Mouse (Mus musculus) cerebellum, postnatal 10 days (tissue): ENCODE data around the gene Rtf1.
"Not testable (repeated sequence)": the region's sequence is repeated elsewhere in the genome, so short reads cannot be mapped to it uniquely, and the experiment has no call there.

Experiments used
- DNase-seq, 2 experiments: peaks; one replicate each; pipeline ENCODE4 v3.0.0; 2021; ENCODE audit warnings: mixed read lengths in 2 of 2

The Rtf1 gene

DNA sequence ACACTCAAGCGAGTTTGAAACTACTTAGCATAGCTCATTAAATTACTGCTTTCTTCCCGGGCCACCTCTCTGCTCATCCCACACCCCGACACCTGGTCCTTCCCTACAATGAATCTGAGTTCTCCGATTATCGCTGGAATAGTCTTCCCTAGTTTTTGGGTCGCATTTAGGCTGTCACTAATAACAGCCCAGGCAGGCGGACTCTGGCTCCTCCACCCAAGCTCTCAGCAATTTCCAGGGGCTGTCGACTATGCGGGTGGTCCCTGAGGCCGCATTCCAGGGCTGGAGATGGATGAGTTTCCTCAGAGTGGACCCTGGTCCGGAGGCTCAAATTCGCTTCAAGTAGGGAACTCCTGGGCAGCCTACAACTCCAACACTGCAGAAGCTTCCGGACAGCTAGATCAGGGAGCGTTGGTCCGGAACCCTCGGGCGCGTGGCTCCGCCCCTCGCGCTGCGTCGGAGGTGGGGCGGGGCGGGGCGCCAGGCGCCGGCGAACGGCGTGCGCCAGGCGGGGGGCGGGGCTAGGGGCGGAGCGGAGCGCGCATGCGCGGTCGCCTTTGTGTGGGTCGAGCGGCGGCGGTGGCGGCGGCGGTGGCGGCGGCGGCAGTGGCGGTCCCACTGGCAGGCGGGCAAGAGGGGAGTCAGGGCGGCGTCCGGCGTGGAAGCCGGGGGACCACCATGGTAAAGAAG is at the start of gene Rtf1:
Gene Rtf1 (plus strand): TSS at position 544 of the 690 bp plus-strand sequence.
- DNase-seq, result peak; percentile 100

DNA sequence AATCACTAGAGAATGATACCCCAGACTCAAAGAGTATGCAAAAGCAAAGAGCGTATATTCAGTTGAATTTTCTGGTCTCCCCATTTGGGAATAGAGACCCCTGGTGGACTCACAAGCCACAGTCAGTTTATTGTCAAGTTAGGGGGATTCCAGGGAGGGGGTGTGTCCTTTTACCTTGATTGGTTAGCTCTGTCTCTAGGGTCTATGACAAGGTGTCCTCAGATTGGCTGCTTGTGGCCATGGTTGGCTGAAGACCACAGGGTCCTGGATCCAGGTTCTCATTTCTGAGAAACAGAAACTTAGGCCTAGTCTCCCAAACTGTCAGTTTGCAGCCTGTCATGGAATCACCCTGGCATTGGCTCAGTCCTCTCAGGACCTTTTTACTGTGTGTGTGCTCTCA is 38.1 kb upstream of the Rtf1 start:
- peak in 1 of 2 experiments; percentile 6 for DNase-seq

DNA sequence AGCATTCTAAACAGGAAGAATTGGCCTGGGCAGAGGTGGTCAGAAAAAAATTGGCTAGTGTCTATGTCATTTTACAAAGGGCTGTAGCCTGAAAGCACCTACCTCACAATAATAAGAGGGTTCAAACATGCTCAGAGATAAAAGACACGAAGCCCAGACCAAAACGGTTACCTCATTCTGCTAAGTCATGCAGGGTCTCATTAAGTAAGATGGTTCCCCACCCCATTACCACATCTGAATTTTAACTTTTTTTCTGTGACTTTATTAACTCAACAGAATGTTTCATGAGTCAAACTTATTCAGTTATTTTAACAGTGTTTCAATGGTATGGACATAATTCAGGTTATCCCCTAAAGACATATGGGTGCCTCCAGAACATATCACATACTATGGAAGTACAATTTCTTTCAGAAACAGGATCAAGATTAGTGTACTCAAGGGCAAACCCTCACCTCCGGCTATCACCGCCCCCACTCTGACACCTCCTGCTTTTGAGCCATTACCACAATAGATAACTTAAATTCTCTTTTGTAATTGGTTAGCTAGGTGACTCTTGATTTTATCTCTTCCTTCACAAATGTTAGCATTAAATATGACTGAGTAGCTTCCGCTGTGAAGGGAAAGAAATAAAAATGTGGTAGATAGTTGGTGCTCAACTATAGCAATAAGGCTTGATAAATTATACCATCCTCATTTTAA is 33.5 kb upstream of the Rtf1 start:
- no peak for DNase-seq

DNA sequence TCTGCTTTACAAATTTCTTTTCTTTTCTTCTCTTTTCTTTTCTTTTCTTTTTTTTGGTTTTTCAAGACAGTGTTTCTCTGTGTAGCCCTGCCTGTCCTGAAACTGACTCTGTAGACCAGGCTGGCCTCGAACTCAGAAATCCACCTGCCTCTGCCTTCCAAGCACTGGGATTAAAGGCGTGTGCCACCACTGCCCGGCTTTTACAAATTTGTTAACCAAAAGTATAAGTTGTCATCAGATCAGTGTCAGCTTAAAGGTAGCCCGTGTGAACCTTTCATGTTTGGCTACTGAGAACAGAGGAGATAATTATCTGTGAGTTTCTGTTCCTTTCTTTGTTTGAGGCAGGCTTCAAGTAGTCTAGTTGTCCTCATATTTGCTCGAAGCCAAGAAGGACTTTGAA is 30.6 kb upstream of the Rtf1 start:
- DNase-seq, result no peak

DNA sequence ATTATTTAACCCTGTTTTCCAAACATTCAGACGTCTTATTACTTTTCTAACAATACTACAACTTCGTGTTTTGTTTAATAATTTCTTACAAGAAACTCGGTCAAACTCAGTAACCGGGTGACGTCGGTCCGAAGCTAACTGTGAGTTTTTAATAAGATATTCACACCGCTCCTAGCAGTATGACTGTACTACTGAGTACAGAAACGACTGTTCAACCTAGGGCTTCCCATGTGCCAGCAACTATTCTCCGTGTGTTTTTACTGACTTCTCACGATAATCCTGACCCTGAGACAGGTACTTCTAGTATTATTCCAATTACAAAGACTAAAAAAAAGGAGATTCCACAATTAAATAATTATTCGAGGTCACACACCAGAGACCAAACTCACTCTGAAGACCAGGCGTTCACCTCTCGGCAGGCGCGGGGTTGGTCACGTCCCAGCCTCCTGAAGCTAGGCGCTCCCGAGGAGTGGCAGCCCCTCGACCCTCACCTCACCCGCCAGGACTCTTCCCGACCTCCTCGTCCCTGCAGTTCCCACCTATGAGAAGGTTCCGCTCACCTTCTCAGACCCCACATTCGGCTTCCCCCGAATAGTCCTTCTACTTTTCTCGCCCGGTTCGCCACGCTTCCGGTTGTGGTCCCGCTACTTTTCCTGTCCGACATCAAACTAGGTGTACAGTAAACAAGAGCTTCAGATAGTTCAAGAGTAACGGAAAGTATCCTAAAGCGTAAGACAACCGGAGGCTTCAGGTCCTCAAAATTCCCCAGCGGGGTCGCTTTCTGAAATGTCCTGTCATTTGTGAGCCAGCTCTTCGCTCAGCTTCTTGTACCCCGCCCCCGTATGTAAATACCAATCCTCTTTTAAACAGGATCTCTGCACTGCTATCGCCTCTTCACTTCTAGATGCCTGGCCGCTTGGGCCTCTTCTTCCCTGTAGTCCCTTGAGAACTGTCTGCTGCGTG is 12.4 kb upstream of the Rtf1 start, which contains the start of gene Ndufaf1:
Gene Ndufaf1 (minus strand): TSS at position 608 of the 963 bp plus-strand sequence.
- peak; percentile 86 to 89 for DNase-seq

DNA sequence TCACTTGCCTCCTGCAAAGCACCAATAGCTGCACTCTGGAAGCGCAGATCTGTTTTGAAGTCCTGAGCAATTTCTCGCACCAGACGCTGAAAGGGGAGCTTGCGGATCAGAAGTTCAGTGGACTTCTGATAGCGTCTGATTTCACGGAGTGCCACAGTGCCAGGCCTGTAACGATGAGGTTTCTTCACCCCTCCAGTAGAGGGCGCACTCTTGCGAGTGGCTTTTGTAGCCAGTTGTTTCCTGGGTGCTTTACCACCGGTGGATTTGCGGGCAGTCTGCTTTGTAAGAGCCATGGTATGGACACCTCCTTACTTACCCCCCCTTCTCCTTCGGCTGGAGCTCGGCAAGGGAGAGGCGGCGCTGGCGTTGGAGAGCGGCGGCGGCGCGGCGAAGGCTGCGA is 9.1 kb upstream of the Rtf1 start:
- DNase-seq, result not testable (repeated sequence)

DNA sequence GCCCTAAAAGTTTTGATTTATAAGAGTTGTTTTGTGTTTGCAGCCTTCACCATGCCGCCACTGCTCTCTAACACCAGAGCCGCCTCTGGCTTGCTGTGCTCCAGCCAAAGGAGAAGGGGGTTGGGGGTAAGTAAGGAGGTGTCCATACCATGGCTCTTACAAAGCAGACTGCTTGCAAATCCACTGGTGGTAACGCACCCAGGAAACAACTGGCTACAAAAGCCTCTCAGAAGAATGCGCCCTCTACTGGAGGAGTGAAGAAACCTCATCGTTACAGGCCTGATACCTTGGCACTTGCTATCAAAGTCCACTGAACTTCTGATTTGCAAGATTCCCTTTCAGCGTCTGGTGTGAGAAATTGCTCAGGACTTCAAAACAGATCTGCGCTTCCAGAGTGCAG is 5.9 kb upstream of the Rtf1 start:
- DNase-seq, result peak in 1 of 2 experiments; percentile 18

DNA sequence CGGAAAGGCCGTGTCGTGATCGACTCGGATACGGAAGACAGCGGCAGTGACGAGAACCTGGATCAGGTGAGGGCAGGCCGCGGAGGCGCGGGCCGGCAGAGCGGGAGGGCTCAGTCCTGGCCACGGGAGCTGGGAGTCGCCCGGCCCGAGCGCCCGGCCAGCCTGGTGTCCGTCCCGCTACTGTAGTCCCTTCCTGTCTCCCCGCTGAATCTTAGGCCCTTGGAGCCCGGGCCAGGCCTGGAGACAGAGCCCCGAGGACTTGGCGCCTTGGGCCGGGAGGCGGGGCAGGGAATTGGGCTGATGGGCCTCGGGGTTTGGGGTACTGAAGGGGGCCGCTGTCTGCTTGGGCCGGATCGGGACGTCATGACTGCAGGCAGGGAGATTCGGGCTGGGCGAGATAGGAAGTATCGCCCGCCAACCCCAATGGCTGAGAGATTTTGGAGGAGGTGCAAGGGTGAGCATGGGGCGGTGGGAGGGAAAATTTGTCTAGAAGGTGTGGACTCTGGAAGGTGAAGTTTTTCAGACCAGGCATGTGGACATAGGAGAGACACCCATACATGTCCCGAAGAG is 432 bp downstream of the Rtf1 start:
- DNase-seq, result no peak

DNA sequence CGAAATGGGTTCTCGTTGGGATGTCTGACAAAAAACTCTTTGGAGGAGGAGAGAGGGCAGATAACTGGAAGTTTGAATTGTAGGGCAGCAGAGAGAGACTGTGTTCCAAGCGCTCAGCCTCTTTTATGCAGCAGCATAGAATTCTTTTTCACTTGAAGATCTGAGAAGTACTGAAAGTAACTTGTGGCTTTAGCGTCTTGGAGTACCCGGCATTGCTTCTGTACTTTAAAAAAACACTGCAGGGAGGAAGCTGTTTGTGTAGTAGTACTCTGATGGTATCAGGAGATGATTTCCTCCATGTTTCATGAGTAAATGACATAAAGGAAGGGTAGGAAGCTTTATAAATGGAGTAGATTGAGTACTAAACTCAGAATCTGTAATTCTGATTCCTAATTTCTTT is 963 bp downstream of the Rtf1 start:
- no peak for DNase-seq

DNA sequence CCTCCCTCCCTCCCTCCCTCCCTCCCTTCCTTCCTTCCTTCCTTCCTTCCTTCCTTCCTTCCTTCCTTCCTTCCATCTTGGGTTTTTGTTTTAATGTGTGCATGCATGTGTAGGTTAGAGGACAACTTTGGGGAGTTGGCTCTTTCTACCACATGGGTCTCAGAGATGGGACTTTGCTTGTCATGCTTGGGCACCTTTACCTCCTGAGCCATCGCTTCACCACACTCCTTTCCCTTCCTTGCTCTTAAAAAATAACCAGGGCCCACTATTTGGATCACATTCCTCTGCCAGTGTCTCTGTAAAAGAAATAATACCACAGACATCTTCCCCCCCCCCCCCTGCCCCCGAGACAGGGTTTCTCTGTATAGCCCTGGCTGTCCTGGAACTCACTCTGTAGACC is 8.8 kb downstream of the Rtf1 start:
- no peak for DNase-seq

DNA sequence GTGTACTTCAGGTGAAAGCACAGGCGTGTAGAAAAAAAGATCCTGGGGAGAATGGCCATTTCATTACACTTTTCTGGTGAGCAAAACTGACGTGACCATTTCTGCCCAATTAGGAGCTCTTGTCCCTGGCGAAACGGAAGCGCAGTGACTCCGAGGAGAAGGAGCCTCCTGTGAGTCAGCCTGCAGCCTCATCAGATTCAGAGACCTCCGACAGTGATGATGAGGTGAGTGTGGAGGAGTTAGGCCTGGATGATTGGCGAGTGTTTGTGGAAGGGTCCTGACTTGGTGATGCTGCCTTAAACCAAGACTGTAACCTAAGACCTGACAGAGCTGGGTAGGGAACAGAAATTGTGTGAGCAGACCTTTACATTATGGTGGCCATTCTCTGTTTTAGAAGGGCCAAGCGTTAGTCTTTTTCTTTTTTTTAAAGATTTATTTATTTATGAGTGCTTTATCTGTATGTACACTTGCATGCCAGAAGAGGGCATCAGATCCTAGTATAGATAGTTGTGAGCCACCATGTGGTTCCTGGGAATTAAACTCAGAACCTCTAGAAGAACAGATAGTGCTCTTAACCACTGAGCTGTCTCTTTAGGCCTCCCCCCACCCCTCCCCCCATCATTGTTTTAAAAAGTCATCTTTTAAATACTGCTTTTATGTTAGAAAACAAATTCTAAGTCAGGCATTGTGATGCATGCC is 17.3 kb downstream of the Rtf1 start:
- DNase-seq, result peak in 1 of 2 experiments; percentile 8

DNA sequence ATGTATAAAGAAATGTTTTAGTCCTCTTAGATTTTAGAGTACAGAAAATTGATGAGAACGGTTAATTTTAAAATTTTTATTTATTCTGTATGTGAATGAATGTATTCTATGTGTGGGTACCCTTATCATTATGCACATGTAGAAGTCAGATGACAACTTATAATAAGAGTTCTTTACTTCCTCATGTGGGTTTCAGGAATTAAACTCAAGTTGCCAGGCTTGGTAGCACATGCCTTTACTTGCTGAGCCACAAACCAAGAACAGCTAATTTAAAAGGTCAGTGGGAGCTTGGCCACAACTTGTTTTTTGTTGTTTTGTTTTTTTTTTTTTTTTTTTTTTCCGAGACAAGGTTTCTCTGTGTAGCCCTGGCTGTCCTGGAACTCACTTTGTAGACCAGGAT is 20.0 kb downstream of the Rtf1 start:
- no peak for DNase-seq

DNA sequence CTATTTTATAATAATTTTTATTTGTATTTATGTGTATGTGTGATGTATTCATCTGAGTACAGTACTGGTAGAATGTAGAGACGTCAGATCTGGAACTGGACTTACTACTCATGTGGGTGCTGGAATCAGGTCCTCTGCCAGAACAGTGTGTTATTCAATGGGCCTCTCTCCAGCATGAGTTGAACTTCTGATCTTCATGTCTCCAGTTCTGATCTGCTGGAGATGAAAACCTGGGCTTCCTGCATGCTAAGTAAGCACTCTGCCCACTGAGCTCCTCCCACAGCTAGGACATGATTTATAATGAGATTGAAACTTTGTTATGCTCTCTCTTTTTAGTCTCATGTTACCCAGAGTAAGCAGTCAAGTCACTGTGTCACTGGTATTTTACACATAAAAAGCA is 21.2 kb downstream of the Rtf1 start:
- no peak for DNase-seq

DNA sequence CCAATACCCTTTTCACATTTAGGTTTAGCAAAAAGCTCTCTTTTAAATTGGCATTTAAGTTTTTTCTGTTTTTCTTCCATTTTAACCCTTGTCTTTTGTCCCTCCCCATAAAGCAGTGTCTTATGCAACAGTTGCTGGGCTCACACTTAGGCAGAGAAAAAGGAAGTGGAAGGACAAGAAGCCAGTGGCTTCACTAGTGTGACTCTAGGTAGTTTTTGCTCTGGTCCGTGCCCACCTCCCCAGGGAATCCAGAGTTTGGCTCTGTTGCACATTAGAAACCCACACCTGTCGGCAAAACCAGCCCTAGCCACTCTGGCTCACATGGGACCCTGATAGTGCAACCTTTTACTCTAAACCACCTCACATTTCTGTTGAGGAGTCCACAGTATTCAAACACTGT is 23.6 kb downstream of the Rtf1 start:
- DNase-seq, result peak in 1 of 2 experiments; percentile 6

DNA sequence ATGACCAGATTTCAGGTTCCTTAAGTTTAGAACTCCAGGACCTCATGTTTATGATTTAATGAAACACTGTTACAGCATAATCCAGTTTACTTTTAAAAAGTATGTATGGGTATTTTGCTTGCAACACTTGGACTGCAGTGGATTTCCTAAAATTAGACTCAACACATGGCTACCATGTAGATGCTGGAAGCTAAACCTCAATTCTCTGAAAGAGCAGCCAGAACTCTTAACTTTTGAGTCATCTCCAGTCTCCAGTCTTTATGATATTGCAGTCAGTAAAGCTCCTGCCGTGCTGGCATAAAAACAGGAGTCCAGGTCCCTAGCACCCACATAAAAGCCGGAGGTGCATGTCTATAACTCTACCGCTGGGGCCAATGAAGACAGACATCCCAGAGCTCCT is 25.1 kb downstream of the Rtf1 start:
- DNase-seq, result no peak

DNA sequence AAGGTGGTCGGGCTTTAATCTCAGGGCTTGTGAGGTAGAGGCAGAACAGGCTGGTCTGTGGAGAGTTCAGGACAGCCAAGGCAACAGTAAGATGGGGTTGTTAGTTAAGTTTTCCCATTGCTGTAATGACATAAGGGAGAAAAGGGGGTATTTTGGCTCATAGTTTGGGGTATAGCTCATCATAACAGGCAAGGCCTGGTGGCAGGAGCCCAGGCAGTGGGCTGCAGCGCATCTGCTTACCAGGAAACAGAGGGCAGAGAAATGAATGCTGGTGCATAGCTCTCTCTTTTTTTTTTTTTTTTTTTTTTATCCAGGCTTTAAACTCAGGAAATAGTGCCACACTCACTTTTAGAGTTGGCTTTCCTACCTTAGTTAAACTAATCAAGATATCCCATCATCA is 28.3 kb downstream of the Rtf1 start:
- no peak for DNase-seq

DNA sequence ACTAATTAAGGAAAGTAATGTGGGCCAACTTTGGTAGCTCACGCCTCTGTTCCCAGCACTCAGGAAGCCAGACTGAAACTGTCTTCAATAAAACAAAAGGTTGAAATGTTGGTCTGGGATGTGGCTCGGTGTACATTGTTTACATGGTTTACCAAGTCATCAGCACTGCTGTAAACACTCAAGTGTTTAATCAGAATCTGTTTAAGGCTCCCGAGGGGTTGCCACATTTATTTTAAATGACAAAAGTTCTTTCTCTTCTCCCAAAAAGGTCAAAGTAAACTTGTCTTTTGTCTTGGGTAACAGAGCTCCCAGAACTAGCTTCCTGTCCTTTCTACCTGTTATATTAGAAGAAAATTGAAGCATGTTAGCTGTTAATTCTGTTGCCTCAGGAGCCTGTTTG is 32.8 kb downstream of the Rtf1 start:
- DNase-seq, result no peak

DNA sequence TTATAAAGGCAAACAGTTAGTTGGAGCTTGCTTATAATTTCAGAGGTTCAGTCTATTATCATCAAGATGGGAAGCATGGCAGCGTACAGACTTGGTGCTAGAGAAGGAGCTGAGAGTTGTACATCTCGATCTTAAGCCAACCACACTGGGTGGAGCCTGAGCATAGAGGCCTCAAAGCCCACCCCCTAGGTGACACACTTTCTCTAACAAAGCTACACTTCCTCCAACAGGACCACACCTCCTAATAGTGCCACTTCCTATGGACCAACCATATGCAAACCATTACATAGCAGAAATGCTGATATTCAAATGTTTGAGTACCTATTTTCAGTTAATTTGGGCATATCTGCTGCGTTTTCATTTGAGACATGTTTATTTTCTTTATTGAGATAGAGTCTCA is 35.1 kb downstream of the Rtf1 start:
- DNase-seq, result no peak

DNA sequence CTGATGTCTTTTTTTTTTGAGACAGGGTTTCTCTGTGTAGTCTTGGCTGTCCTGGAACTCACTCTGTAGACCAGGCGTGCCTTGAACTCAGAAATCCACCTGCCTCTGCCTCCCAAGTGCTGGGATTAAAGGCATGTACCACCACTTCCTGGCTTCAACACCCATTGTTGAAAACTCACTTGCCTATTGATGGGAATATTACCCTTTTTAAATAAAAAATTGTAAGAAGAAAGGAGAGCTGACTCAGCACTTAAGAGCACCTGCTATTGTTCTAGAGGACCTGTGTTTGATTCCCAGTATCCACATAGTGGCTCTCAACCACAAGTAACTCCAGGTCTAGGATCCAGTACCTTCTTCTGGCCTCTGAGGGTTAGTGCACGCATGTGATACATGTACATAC is 41.0 kb downstream of the Rtf1 start:
- DNase-seq, result not testable (repeated sequence)

DNA sequence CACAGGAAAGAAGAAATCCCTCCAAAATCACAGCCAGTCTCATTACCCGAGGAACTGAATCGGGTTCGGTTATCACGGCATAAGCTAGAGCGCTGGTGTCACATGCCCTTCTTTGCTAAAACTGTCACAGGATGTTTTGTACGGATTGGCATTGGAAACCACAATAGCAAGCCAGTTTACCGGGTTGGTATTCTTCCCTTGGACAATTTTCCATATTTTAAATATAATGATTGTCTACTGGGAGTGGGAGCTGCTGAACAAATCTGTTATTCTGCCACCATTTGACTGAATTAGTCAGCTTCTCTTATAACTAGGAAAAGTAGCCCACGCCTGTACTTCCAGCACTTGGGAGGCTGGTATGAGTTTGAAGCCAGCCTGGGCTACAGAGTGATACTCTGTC is 46.2 kb downstream of the Rtf1 start:
- DNase-seq, result no peak

DNA sequence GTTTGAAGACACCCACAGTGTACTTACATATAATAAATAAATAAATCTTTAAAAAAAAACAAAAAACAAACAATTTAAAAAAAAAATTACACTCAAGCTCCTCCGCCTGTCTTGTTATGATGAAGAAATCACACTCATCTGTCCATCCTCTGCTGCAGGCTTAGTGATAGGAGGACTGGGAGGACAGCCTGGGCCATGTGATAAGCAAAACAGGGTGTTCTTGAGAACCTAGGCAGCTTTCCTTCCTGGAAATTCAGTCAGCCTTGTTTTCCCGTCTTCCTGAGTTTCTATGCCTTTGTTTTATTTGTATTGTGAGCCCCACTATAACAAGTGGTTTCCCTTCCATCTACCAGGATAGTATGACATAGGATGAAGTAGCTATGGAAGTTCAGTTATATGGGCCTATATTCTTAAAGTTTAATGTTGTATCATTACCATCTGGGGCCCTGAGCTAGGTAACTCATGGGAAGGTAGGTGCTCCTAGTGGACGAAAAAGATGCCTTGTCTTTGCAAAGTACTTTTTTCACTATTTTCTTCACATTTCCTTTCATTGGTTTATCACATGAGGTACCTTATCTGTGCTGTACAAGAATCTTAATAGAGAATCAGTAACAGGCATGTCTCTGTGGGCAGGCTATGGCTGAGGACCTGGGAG is 53.0 kb downstream of the Rtf1 start:
- no peak for DNase-seq

DNA sequence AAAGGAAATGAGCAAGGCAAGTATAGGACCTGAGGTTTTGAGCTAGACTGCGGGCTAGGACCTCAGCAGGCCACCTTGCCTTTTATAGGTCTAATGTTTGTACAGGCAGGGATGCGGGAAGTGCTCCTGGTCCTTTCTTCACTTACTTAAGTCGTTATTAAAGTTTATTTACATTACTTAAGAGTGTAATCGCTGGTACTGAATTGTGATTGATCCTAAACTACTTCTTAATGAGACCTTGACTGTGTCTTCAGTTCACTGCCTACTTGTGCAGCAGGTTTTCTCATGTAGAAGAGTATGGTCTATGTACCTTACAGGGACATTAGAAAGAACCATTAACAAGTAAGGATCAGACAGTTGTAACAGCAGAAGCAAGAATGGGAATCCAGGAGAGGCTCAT is 55.9 kb downstream of the Rtf1 start:
- no peak for DNase-seq
